Mouse (Mus musculus): ENCODE results near the gene Zkscan4.

Zkscan4 gene

DNA sequence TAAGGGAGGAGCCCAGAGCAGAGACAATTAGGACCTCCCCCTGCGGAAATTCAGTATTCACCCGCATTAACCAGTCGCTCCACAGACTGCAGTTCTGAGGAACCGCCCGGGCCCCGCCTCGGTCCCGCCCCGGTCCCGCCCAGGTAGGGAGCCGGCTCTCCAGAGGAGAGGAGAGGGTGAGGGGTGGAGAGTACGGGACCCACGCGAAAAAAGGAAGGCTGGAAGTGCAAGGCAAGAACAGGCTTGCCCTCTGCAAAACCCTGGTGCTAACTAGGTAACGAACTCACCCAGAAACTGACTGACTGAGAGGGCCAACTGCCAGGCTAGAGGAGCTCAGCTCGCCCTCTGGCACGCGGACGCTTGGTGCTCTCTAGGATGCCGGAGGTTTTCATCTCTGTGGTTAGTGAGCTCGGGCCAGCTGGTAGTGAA lies 27.5 kb downstream of the Zkscan4 start:
- peak; percentile 92 for DNase-seq (ENCODE audit: low read depth, low spot score)

DNA sequence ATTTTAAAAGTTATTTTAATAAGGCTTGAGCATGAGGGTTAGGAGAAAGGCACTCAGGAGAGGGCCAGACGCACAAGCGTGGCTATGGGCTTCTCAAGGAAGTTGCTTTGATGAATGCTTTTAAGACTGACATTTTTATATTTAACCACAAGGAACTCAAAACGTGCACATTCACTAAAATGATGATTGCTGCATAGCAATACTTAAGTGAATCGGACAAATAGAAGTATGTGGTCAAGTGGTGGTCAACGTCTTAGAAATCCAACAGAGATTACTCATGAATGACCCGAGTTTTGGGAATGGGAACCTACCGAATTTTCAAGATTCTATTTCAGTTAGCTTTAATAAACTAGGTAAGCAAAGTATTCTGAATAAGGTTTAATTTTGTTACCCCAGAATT lies 51.4 kb downstream of the Zkscan4 start:
- peak; percentile 39 for DNase-seq (ENCODE audit: low read depth, low spot score)

DNA sequence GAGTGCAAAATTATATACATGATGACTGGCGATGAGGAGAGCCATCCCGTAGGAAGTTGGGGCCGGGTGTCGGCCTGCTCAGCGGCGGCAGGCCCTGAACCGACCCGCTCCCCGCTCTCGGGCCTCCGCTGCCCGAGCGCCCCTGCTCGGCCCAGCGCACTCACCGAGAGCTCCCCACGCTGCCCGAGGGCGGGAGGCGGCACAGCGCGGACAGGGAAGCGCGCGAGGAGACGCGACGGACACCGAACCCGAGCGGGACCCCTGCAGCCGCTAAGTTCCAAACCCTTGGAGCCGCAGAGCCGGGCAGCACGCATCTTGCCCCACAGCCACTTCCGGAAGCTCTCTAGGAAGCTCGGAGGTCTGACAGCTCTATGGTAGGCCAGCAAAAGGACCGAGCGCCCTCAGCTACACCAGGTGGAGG lies 52.1 kb downstream of the Zkscan4 start, which contains the start of gene Zkscan8:
Zkscan8 (minus strand) TSS at position 340 of the 421 bp plus-strand sequence.
- peak; percentile 86 for DNase-seq (ENCODE audit: low read depth, low spot score)
